Mouse (Mus musculus) neutrophil, adult 59 days (primary cell): ENCODE measurements around the gene Zfp651. TPM values are rescaled to one million over a fixed set of nuclear protein-coding genes. Genes with fewer than 3 reads are reported as not detected.

Experiments used
- total RNA-seq, 2 experiments: library from RNA; stranded (reverse); gene quantifications; 1 replicate in 1 of 2; 2 replicates in 1 of 2; pipeline ENCODE4 v1.2.4; 2023

The Zfp651 gene
- total RNA-seq: under 1 TPM; 0.24 to 0.29 TPM

DNA sequence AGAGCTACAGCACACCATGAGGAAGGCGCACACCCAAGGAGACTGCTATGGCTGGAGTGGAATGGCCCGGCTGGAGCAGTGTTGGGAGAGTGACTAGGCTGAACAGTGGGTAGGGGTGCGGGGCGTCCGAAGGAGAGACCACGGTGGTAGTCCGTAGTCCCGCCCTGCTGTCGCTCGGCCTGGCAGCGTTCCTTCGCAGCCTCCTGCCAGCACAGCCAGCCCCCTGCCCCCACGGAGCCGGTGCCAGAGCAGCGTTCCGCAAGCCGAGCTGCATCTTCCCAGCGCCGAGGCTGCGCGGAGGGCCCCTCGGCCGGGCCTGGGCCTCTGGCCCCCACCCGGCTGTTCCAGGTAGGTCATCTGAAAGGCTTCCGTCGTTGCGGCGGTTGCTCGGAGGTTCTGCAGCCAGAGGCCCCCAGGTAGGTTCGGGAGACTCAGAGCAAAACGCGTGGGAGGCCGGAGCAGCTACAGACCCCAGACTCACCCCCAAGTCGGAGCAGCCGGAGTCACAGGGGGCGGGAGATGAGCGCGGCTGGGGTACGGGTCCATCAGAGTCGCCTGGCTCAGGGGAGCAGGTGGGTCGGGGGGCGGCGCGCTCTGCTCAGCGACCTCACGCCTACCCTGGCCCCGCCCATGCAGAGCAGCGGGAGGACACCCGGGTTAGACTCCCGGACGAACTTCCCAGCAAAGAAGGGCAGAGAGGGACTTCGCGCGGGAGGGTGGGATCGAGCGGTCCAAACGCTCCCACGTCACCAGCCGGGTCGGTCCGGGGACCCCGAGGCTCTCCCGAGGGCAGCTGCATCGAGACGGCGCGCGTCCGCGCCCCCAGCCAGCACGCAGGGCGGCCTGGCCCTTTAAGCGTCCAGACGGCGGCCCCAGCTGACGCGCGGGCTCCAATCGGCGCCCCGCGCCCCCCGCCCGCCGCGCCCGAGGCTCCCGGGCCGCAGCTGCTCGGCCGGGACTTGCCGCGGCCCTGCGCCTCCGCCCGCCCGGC lies at the start of gene Zfp651:
Gene Zfp651 (plus strand): TSS at position 240 of the 991 bp plus-strand sequence.

DNA sequence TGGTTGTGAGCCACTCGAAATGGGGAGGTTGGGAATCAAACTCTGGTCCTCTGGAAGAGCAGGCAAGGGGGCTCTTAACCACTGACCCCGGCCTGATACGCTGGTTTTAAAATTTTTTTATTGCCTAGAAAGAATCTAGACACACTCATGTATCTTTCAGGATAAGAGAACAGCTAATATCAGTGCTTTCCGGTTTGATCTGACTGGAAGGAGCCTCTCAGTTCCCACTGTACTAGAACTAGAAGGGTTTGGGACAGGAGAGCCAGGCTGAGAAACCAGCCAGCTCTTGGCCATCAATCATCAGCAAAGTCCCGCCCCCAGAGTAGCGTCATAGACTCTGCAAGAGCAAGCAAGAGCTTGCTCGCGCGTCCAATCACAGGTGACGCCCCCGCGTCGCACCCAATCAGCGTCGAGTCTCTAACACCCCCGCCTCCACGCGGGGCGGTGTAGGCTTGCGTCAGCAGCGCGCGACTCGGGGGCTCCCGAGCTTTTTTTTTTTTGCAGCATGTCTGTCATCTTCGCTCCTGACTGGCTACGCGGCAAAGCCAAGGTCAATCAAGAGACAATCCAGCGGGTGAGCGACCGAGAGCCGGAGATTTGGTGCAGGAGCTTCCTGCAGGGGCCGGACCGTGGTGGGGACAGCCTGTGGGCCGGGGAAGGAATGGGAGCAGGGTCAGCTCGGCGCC lies 49.1 kb upstream of the Zfp651 start, which contains the start of gene Ss18l2:
Gene Ss18l2 (plus strand): TSS at position 432 of the 686 bp plus-strand sequence.

DNA sequence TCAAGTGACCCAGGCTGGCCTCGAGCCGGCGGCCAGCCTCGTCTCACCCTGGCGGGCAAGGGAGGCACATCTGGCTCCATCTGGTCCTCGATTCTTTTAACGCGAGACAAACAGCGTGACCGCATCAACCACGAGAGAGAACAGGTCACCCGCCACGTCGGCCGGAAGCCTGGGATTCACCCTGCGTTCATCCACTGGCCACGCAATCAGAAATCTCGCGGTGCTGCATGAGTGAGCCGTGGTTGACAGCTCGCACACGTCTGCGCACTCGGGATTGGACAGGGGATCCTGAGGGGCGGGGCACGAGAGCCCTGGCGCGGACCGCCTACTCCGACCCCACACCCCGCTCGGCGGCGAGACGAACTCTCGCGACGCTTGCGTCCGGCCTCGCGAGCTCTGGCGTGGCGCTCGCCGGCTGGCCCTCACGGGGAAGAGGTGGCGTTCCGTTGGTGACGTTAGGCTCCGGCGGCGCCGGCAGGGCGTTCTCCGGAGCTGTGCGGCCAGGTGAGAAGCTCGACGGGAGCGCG lies 40.3 kb upstream of the Zfp651 start, which contains the start of gene Nktr:
Gene Nktr (plus strand): TSS at position 378 of the 527 bp plus-strand sequence.

DNA sequence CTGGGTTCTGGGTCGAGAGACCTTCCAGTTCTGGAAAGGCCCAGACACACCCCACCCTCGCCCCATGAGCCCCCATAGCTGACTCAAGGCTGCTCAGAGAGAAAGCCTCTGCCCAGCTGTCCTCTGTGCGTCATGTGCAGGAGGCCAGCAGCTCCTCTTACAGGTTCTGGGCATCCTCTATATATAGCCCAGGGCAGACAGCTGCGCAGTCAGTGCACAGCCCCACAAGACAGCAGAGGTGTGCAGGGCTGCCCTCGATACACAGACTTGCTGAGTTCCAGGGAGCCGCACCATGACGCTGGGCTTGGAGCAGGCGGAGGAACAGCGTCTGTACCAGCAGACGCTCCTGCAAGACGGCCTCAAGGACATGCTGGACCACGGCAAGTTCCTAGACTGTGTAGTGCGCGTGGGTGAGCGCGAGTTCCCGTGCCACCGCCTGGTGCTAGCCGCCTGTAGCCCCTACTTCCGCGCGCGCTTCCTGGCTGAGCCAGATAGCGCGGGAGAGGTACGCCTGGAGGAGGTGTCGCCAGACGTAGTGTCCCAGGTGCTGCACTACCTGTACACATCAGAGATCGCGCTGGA lies 18.4 kb downstream of the Zfp651 start, which contains the start of gene Klhl40:
Gene Klhl40 (plus strand): TSS at position 124 of the 582 bp plus-strand sequence.

GRCm38 (mm10) chr9:121791757-121792521 lies 32.8 kb downstream of the Zfp651 start, which contains the start of gene Hhatl:
Hhatl (minus strand) TSS chr9:121792507.

Other genes with a start within 250 kb of the Zfp651 start
- gene Lyzl4, start 117.2 kb upstream of the Zfp651 start, total RNA-seq: not detected
- gene Vipr1, start 116.6 kb upstream of the Zfp651 start, total RNA-seq: 1 to 10 TPM in 1 of 2 experiments, under 1 TPM in 1; 0.33 to 1.7 TPM
- gene Sec22c, start 53.8 kb upstream of the Zfp651 start, total RNA-seq: 10 to 100 TPM; 28.1 to 36.0 TPM
- gene Ss18l2, start 49.0 kb upstream of the Zfp651 start, total RNA-seq: 10 to 100 TPM; 16.4 to 21.6 TPM
- 100 to 1,000 TPM; 174 to 197 TPM for gene Nktr, start 40.2 kb upstream of the Zfp651 start, total RNA-seq
- gene Klhl40, start 18.3 kb downstream of the Zfp651 start, total RNA-seq: not detected
- not detected for gene Hhatl, start 33.2 kb downstream of the Zfp651 start, total RNA-seq
- gene Ccdc13, start 80.1 kb downstream of the Zfp651 start, total RNA-seq: under 1 TPM in 1 of 2 experiments, not detected in 1; 0.15 TPM
- gene Higd1a, start 99.0 kb downstream of the Zfp651 start, total RNA-seq: 10 to 100 TPM; 31.9 to 32.1 TPM
- not detected for gene Ackr2, start 139.0 kb downstream of the Zfp651 start, total RNA-seq
- gene Cyp8b1, start 157.0 kb downstream of the Zfp651 start, total RNA-seq: under 1 TPM in 1 of 2 experiments, not detected in 1; 0.18 TPM
- gene Fam198a, start 191.7 kb downstream of the Zfp651 start, total RNA-seq: under 1 TPM in 1 of 2 experiments, not detected in 1; 0.35 TPM
- under 1 TPM; 0.66 to 0.87 TPM for gene Pomgnt2, start 237.8 kb downstream of the Zfp651 start, total RNA-seq